Mouse (Mus musculus) limb, embryonic 11.5 days (tissue): ENCODE measurements around the gene Ppargc1a. TPM values are rescaled to one million over a fixed set of nuclear protein-coding genes. Genes with fewer than 3 reads are reported as not detected.

Experiments
- ATAC-seq: fragments of 200-750 bp; cut with Nextera tagmentation; 2 replicates; pipeline ENCODE4 v1.8.0; 2017; ENCODE audit warnings: low read depth; ENCODE audit not compliant: insufficient number of reproducible peaks, low FRiP score, low TSS enrichment
- DNase-seq: peaks from one replicate; pipeline ENCODE4 v3.0.0-alpha.2; 2015; ENCODE audit warnings: low spot score
- H3K27ac ChIP-seq: fragments of 300-500 bp; sonication (generic); replicated peaks from 2 replicates; pipeline ENCODE4 v1.5.1; 2014; ENCODE audit warnings: low read depth, mild to moderate bottlenecking, low read length
- H3K27me3 ChIP-seq: fragments of 300-500 bp; sonication (generic); 2 replicates; pipeline ENCODE4 v1.6.1; 2014; ENCODE audit warnings: mild to moderate bottlenecking, low read length, mixed read lengths; ENCODE audit not compliant: control insufficient read depth, insufficient read depth
- H3K36me3 ChIP-seq: fragments of 300-500 bp; sonication (generic); 2 replicates; pipeline ENCODE4 v1.6.1; 2014; ENCODE audit warnings: mild to moderate bottlenecking, low read length, moderate library complexity, mixed read lengths; ENCODE audit not compliant: control insufficient read depth, insufficient read depth
- H3K4me1 ChIP-seq: fragments of 300-500 bp; sonication (generic); 2 replicates; pipeline ENCODE4 v1.6.1; 2014; ENCODE audit warnings: low read length, mixed read lengths; ENCODE audit not compliant: control insufficient read depth, insufficient read depth
- H3K4me2 ChIP-seq: fragments of 300-500 bp; sonication (generic); 2 replicates; pipeline ENCODE4 v1.6.1; 2014; ENCODE audit warnings: low read depth, mild to moderate bottlenecking, moderate library complexity; ENCODE audit not compliant: severe bottlenecking
- H3K4me3 ChIP-seq: fragments of 300-500 bp; sonication (generic); 2 replicates; pipeline ENCODE4 v1.5.1; 2014; ENCODE audit warnings: low read depth, low read length
- H3K9ac ChIP-seq: fragments of 300-500 bp; sonication (generic); 2 replicates; pipeline ENCODE4 v1.6.1; 2014; ENCODE audit warnings: mild to moderate bottlenecking, low read length
- H3K9me3 ChIP-seq: fragments of 300-500 bp; sonication (generic); 2 replicates; pipeline ENCODE4 v1.6.1; 2016; ENCODE audit warnings: low read length; ENCODE audit not compliant: control insufficient read depth
- WGBS: fragments of 180-500 bp; shearing (Covaris S2); extraction: QIAGEN DNeasy Blood & Tissue Kit; methylation state at CpG from one replicate; pipeline ENCODE4 v1.1.7; 2014; 5-methylcytosine and 5-hydroxymethylcytosine counted together
- polyA plus RNA-seq: library from polyadenylated mRNA; unstranded; fragments of >200 nt; fragmentation: Nextera tagmentation; extraction: Ambion mirVana; gene quantifications from 2 replicates; pipeline ENCODE4 v1.2.1, GENCODE M21; 2014

Ppargc1a gene
- polyA plus RNA-seq, 1 experiment from 2014 or later, result 6.4 TPM

- Histone ChIP-seq H3K4me3 (no peak overlapping the region), H3K36me3 (no peaks in the 10 kb centered on the region), H3K9me3 (no peaks in the 10 kb centered on the region), H3K4me2 (no peak overlapping the region), H3K4me1 (no peaks in the 10 kb centered on the region), H3K9ac (no peak overlapping the region), H3K27me3 (no peaks in the 10 kb centered on the region), H3K27ac (no peak overlapping the region)
- ATAC-seq (no peak), DNase-seq (no peak)
- 54% methylated on average over 2 of the region's 2 CpGs for WGBS
These were observed 1.9 kb downstream of the Ppargc1a start for GRCm38 (mm10) chr5:51565672-51566071.

- no peak overlapping the region for H3K9ac ChIP-seq
- no peak for DNase-seq
- no peaks in the 10 kb centered on the region for H3K36me3 ChIP-seq
- no peak for ATAC-seq
- no peak overlapping the region for H3K4me2 ChIP-seq
- no peak overlapping the region for H3K27ac ChIP-seq
- H3K9me3 ChIP-seq, result no peaks in the 10 kb centered on the region
- H3K27me3 ChIP-seq, result no peaks in the 10 kb centered on the region
- no peaks in the 10 kb centered on the region for H3K4me1 ChIP-seq
- no peak overlapping the region for H3K4me3 ChIP-seq
These were observed 2.5 kb downstream of the Ppargc1a start for GRCm38 (mm10) chr5:51565038-51565437.

DNA sequence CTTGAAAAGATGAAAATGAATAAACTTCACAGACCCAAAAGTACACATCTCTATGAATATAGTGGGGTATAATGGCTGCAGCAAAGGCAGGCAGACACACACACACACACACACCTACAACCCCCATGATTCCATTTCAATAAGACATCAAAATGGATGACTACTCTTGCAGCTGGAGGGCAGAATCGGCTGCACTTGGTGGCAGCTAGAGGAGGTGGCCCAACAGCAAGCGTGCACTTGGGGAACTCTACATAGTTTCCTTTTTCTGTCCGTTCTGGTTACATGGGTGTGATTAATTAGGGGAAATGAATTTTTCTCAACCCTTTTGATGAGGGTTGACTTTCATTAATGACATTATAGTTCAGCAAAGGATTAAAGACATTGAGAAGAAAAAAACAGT is 4.0 kb downstream of the Ppargc1a start:
- Histone ChIP-seq H3K27ac (no peak overlapping the region), H3K27me3 (no peaks in the 10 kb centered on the region), H3K4me2 (no peak overlapping the region), H3K4me1 (no peaks in the 10 kb centered on the region), H3K36me3 (no peaks in the 10 kb centered on the region), H3K4me3 (no peak overlapping the region), H3K9ac (no peak overlapping the region), H3K9me3 (no peaks in the 10 kb centered on the region)
- ATAC-seq (no peak), DNase-seq (no peak)
- WGBS, result 74% methylated on average over 3 of the region's 3 CpGs

DNA sequence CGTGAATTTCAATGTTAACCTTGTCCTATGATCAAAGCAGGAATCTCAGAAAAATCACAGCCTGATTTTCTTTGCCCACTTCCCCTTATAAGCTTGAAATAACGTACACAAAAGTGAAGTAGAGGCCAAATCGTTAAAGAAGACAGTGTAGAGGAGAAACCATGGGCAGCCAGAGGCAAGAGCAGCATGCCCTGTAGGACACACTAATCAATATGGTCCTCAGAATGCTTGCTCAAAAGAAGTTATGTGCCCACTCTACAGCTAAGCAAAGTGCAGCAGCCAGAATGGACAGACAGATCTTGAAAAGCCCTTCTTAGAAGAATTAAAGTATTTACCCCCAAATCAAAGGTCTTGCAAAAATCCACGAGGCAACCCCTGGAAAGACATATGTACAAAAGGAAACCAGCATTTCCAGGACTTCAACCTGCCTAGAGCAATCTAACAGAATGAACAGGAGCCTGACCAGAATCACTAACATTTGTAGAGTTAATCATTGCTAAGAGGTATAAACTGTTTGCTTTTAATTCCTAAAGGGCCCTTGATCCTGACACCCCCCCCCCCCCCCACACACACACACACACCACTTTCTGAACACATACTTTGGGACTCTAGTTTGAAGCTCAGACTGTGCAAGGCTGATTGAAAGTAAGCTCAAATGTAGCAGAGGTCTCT is 9.8 kb downstream of the Ppargc1a start:
- Histone ChIP-seq H3K27me3 (no peaks in the 10 kb centered on the region), H3K4me1 (no peaks in the 10 kb centered on the region), H3K9ac (no peak overlapping the region), H3K4me3 (no peak overlapping the region), H3K36me3 (no peaks in the 10 kb centered on the region), H3K9me3 (no peaks in the 10 kb centered on the region), H3K4me2 (no peak overlapping the region), H3K27ac (no peak overlapping the region)
- 78% methylated on average over 4 of the region's 4 CpGs for WGBS
- no peak for ATAC-seq
- DNase-seq, result no peak

- Histone ChIP-seq H3K9me3 (no peaks in the 10 kb centered on the region), H3K36me3 (no peaks in the 10 kb centered on the region), H3K4me2 (peak overlapping the region; percentile 61), H3K4me3 (peak overlapping the region; percentile 48), H3K4me1 (no peaks in the 10 kb centered on the region), H3K27ac (no peak overlapping the region), H3K27me3 (no peaks in the 10 kb centered on the region), H3K9ac (no peak overlapping the region)
- ATAC-seq, result peak; percentile 93
- DNase-seq, result peak; percentile 70
- 7% methylated on average over 5 of the region's 5 CpGs for whole genome bisulfite sequencing
These were observed 13.9 kb downstream of the Ppargc1a start for GRCm38 (mm10) chr5:51553671-51554070.

- DNase-seq (no peak), ATAC-seq (no peak)
- Histone ChIP-seq H3K27ac (no peak overlapping the region), H3K36me3 (no peaks in the 10 kb centered on the region), H3K9me3 (no peaks in the 10 kb centered on the region), H3K9ac (no peak overlapping the region; the same call in 1 of the 2 replicates), H3K4me2 (peak overlapping the region; percentile 61), H3K4me1 (no peaks in the 10 kb centered on the region), H3K4me3 (peak overlapping the region; percentile 48), H3K27me3 (no peaks in the 10 kb centered on the region)
- 16% methylated on average over 5 of the region's 5 CpGs for WGBS
These were observed 14.3 kb downstream of the Ppargc1a start for GRCm38 (mm10) chr5:51553251-51553650.

DNA sequence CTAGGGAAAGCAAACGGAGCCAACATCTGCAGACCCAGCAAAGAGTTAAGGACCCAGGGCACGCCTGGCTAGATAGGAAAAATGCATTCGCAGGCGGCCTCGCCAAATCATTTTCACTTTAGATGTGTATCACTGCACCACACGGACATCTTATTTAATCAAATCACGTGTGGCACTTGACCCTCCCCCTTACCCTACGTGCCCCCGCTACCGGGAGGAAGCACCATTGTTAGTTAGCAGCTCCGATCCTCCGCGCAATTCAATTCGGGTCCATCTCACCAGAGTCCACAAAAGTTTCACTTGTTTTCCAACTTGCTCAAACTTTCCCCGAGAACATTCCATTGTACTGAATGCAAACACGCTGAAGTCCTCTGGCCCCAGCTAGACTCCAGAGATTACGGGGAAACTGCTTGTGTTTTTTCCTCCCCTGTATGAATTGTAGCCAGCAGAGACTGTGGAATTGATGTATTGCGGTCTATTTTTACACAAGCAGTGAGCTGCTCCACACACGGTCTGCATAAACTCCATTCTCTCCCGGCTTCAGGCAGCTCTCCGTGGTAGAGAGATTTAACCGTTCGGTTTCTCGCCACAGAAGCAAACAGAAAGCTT is 14.9 kb downstream of the Ppargc1a start:
- no peaks in the 10 kb centered on the region for H3K36me3 ChIP-seq
- ATAC-seq, result peak; percentile 40; the same call in 1 of the 2 replicates
- no peaks in the 10 kb centered on the region for H3K9me3 ChIP-seq
- H3K4me3 ChIP-seq, result peak overlapping the region; percentile 48
- H3K9ac ChIP-seq, result peak overlapping the region; percentile 60
- H3K27me3 ChIP-seq, result no peaks in the 10 kb centered on the region
- peak overlapping the region; percentile 61 for H3K4me2 ChIP-seq
- 3% methylated on average over 24 of the region's 24 CpGs for WGBS
- peak overlapping the region; percentile 58; the same call in 1 of the 2 replicates for H3K27ac ChIP-seq
- no peaks in the 10 kb centered on the region for H3K4me1 ChIP-seq
- peak; percentile 73 for DNase-seq

DNA sequence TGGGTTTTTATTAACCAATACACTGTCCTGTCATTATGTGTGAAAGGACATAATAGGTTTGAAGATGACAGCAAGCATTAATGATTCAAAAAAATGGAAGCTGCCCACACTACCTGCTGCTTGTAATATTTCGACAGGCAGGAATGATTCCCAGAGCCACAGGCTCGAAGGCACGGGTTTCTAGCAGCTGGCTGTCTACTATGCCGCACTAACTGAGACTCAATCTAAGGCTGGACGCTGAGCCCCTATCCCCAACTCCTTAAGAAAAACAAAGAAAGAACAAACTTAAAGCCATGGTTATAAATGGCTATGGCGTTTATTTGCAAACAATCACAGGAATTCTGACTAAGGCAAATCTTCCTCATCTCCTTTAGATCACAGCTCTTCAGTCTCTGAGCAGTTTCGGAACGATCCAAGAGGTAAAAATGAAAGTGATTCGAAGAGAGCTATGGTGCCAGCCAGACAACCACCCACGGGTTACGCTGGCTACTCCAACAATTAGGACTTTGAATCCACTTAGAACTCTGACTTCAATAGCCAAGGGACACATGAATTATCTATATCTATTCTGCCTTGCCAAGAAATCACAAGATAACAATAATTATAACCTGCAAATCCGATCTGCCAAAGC is 15.6 kb downstream of the Ppargc1a start:
- Histone ChIP-seq H3K9me3 (no peaks in the 10 kb centered on the region), H3K27ac (no peak overlapping the region), H3K9ac (no peak overlapping the region; the same call in 1 of the 2 replicates), H3K4me2 (peak overlapping the region; percentile 61), H3K4me1 (no peaks in the 10 kb centered on the region), H3K4me3 (peak overlapping the region; percentile 48), H3K27me3 (no peaks in the 10 kb centered on the region), H3K36me3 (no peaks in the 10 kb centered on the region)
- no peak for ATAC-seq
- WGBS, result 40% methylated on average over 12 of the region's 12 CpGs
- DNase-seq, result peak; percentile 33
